Mouse (Mus musculus): ENCODE measurements at regions not wholly inside any gene's neighbourhood (a gene's known extent, or its start where the extent isn't known, plus 50 kb on each side); places are given as distances from the start of the nearest gene placed in this dataset.

- TF ChIP-seq CTCF (IDR thresholded peaks at IDR 0.05; ENCODE audit: low read depth, low read length) (no peak), POLR2A (IDR thresholded peaks at IDR 0.05; ENCODE audit: insufficient read depth, low read length) (no peak), EP300 (IDR thresholded peaks at IDR 0.05; ENCODE audit: insufficient read depth, low read depth, low read length) (no peak)
These were observed 75.8 kb upstream of the Hsd17b12 start for GRCm38 (mm10) chr2:94233597-94233996.

Measured in ES-Bruce4 (cell line).